Mouse (Mus musculus) liver, postnatal 0 days (tissue): ENCODE results near the gene Fam117a.

ENCODE experiments used
- CTCF ChIP-seq: sonication (generic); IDR thresholded peaks from 2 replicates; pipeline ENCODE4 v1.5.1; 2016; ENCODE audit warnings: antibody characterized with exemption, low read depth
- EP300 ChIP-seq: IDR thresholded peaks from 2 replicates; pipeline ENCODE4 v1.6.1; 2016; ENCODE audit warnings: antibody characterized with exemption, low read depth, mild to moderate bottlenecking

- TF ChIP-seq CTCF (no peak), EP300 (no peak)
Measured at GRCm38 (mm10) chr11:95343180-95343579, 6.4 kb downstream of the Fam117a start.
